Mouse (Mus musculus) adrenal gland, postnatal 25 days (tissue): ENCODE measurements around the gene Rad51d. TPM values are rescaled to one million over a fixed set of nuclear protein-coding genes. Genes with fewer than 3 reads are reported as not detected.

Experiments used
- total RNA-seq: library from RNA; stranded (reverse); gene quantifications from 2 replicates; pipeline ENCODE4 v1.2.3, GENCODE M21; 2021

Rad51d gene
- total RNA-seq, 1 experiment from 2014 or later: 19.1 TPM

Other genes starting within 250 kb of the Rad51d start
- 1.4 TPM in 1 of 2 replicates, not detected in the other for gene Cct6b, start 126.3 kb downstream of the Rad51d start, total RNA-seq
- 21.2 and 21.3 TPM in 2 replicates for gene Zfp830, start 126.3 kb downstream of the Rad51d start, total RNA-seq
- gene Lig3, start 109.5 kb downstream of the Rad51d start, total RNA-seq: 24.5 and 29.2 TPM in 2 replicates
- gene Rffl, start 19.4 kb downstream of the Rad51d start, total RNA-seq: 5.9 and 9.4 TPM in 2 replicates
- 0.18 TPM in 1 of 2 replicates, not detected in the other for gene Fndc8, start 1.5 kb upstream of the Rad51d start, total RNA-seq
- gene Nle1, start 17.8 kb upstream of the Rad51d start, total RNA-seq: 23.5 and 31.4 TPM in 2 replicates
- 6.2 and 9.8 TPM in 2 replicates for gene Unc45b, start 19.9 kb upstream of the Rad51d start, total RNA-seq
- 24.7 and 32.5 TPM in 2 replicates for gene Slfn5, start 60.7 kb upstream of the Rad51d start, total RNA-seq
- 16.6 and 19.7 TPM in 2 replicates for gene Slfn9, start 101.2 kb upstream of the Rad51d start, total RNA-seq
- 2.4 and 2.8 TPM in 2 replicates for gene Slfn8, start 130.2 kb upstream of the Rad51d start, total RNA-seq
- 2.4 and 4.6 TPM in 2 replicates for gene Slfn2, start 174.5 kb upstream of the Rad51d start, total RNA-seq
- not detected in 2 replicates for gene Slfn1, start 226.2 kb upstream of the Rad51d start, total RNA-seq